Mouse (Mus musculus): ENCODE measurements around the gene Bbs1. TPM values are rescaled to one million over a fixed set of nuclear protein-coding genes. Genes with fewer than 3 reads are reported as not detected.

The Bbs1 gene
- polyA plus RNA-seq, 1 experiment = 0.50 TPM

DNA sequence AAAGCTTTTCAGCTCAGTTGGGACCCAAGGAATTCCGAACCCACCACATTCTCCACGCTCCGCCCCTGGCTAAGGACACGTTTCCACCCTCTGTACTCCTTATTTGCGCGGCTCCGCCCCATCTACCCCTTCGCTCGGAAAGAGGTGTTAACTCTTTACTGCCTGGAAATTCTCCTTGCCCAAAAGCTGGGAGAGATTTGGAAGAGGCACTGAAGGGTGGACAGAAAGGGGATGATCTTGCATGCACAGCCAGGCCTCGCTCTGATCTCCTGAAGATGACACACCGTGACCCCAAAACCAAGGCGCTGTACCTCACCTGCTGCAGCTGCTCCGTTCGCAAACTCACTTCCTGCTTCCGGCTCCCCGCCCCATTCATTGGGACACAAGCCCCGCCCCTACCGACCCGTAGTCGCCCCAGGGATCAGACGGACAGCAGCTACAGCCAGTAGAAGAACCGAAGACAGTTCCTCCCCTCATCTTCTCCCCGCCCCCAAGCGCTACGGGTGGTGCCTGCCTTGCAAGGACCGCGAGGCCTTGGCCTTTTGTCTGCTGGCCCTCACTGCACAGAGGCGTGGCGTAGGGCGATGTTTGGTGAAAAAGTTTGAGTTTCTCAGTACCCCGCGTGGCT, 21.6 kb upstream of the Bbs1 start, which contains the start of gene Dpp3:
Gene Dpp3 (minus strand): TSS at position 384 of the 628 bp plus-strand sequence.
- Histone ChIP-seq H3K4me3 (replicated peaks) (peak within 1 kb of the TSS; percentile 76), H3K27me3 (ENCODE audit: control insufficient read depth) (peaks cover 6% of the 10 kb centered on the region), H3K4me1 (ENCODE audit: control insufficient read depth) (peaks cover 33% of the 10 kb centered on the region), H3K9me3 (ENCODE audit: control insufficient read depth, low read length) (no peaks in the 10 kb centered on the region), H3K36me3 (ENCODE audit: control insufficient read depth) (peaks cover 35% of the 10 kb centered on the region)
- TF ChIP-seq GATA1 (IDR thresholded peaks at IDR 0.05; ENCODE audit: low read length) = no peak
- no peak for TF ChIP-seq TAL1 (IDR thresholded peaks at IDR 0.05; ENCODE audit: low read length)

DNA sequence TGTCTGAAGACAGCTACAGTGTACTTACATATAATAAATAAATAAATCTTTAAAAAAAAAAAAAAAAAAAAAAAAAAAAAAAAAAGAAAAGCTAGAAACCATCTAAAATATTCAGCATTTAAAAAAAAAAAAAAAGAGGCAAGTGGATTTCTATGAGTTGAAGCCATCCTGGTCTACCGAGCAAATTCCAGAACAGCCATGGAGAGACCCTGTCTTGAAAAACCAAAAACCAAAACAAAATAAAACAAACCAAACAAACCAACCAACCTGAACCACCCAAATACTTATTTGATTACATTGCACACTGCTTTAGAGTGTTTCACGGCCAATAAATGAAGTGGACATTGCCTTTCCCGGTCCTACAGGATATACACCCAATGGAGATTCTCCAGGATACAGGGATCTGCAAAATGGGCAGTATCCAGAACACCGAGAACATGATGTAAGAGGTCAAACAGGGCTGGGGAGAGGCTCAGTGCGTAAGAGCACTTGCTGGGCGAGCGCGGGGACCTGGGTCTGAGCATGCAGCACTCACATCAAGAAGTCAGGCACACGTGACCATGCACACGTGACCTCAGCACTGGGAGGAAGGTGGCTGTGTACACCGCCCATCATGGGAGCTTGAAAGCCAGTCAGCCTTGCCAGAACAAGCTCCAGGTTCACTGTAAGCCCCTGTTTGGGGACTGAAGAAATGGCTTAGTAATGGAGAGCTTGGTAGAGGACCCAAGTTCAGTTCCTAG, 18.9 kb upstream of the Bbs1 start:
- no peaks in the 10 kb centered on the region for H3K27me3 ChIP-seq (ENCODE audit: control insufficient read depth)
- TF ChIP-seq GATA1 (IDR thresholded peaks at IDR 0.05; ENCODE audit: low read length) (no peak), TAL1 (IDR thresholded peaks at IDR 0.05; ENCODE audit: low read length) (no peak)
- peaks cover 62% of the 10 kb centered on the region for H3K36me3 ChIP-seq (ENCODE audit: control insufficient read depth)
- peaks cover 33% of the 10 kb centered on the region for H3K4me1 ChIP-seq (ENCODE audit: control insufficient read depth)
- H3K9me3 ChIP-seq (ENCODE audit: control insufficient read depth, low read length) = no peaks in the 10 kb centered on the region
- H3K4me3 ChIP-seq (replicated peaks) = no peak overlapping the region

DNA sequence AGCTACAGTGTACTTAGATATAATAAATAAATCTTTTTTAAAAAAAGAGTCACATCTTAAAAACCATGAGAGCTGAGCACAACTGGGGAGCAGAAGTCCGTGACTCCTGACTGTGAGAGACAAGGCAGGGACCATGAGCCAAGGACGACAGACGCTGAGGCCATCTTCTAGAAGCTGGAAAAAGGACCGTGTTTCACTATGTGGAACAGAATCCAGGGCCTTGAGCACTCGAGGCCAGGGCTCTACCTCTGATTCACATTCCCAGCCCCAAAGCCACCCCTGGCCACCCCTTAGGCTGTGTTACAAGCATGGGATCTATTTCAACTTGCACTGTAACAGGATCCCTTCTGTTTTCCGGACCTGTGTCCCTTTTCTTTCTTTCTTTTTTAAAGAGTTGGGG, 13.2 kb upstream of the Bbs1 start:
- Histone ChIP-seq H3K9me3 (ENCODE audit: control insufficient read depth, low read length) (no peaks in the 10 kb centered on the region), H3K4me1 (ENCODE audit: control insufficient read depth) (no peaks in the 10 kb centered on the region), H3K27me3 (ENCODE audit: control insufficient read depth) (no peaks in the 10 kb centered on the region), H3K36me3 (ENCODE audit: control insufficient read depth) (peaks cover 96% of the 10 kb centered on the region), H3K4me3 (replicated peaks) (no peak overlapping the region)
- TF ChIP-seq GATA1 (IDR thresholded peaks at IDR 0.05; ENCODE audit: low read length) = no peak
- no peak for TF ChIP-seq TAL1 (IDR thresholded peaks at IDR 0.05; ENCODE audit: low read length)

DNA sequence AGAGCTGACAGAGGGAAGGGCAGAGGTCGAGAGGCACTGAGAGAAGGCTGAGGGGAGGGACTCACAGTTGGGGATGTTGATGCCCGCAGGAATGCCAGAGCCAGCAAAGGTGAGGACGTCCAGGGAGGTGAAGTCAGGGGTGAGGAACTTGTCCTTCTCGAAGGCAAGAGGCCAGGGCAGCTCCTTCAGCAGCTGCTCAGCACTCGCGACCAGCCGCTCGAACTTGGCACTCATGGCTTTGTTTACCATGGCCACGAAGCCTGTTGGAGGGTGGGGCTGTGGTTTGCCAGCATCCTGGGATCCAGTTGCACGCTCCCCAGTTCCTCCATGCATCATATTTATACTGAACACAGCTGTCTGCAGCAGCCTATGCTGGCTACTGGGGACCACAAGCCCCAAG, 10.4 kb upstream of the Bbs1 start:
- TF ChIP-seq GATA1 (IDR thresholded peaks at IDR 0.05; ENCODE audit: low read length) (no peak), TAL1 (IDR thresholded peaks at IDR 0.05; ENCODE audit: low read length) (no peak)
- H3K36me3 ChIP-seq (ENCODE audit: control insufficient read depth) = peaks cover 93% of the 10 kb centered on the region
- H3K27me3 ChIP-seq (ENCODE audit: control insufficient read depth) = no peaks in the 10 kb centered on the region

DNA sequence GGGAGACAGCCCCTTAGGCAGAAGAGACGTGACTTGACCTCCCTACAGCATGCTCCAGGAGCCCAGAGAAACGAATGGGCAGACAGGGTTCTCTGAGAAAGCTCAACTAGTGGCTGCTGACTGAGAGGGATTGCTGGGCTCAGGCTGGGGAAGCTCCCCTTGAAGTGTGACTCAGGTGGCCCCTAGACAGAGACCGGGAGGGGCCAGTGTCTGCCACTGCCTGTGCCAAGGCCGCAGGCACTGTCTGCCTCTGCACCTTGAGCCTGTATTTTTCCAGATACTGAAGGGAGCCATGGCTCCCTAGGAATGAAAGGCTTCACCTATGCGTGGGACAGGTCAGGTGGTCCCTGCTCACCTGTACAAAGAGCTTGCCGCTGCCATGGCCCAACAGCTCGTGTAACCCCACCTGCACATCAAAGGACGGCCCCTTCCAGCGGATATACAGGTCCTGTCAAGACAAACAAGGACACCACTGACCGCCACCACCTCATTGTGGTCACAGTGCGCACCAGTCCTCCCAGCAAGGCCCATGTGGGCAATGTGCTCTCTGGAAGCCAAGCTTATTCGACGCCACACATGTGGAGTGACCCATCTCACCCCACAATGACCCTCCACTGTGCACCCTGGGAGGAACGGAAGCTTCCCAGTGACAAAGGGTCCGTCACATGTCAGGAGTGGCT, 9.6 kb upstream of the Bbs1 start:
- peaks cover 93% of the 10 kb centered on the region for H3K36me3 ChIP-seq (ENCODE audit: control insufficient read depth)
- TF ChIP-seq TAL1 (IDR thresholded peaks at IDR 0.05; ENCODE audit: low read length) (no peak), GATA1 (IDR thresholded peaks at IDR 0.05; ENCODE audit: low read length) (no peak)
- H3K4me3 ChIP-seq (replicated peaks) = no peak overlapping the region
- H3K27me3 ChIP-seq (ENCODE audit: control insufficient read depth) = no peaks in the 10 kb centered on the region
- H3K4me1 ChIP-seq (ENCODE audit: control insufficient read depth) = peaks cover 15% of the 10 kb centered on the region
- H3K9me3 ChIP-seq (ENCODE audit: control insufficient read depth, low read length) = no peaks in the 10 kb centered on the region

More for the DNA sequence above, 10.4 kb upstream of the Bbs1 start:
- Histone ChIP-seq H3K4me3 (replicated peaks) (no peak overlapping the region), H3K4me1 (ENCODE audit: control insufficient read depth) (peaks cover 15% of the 10 kb centered on the region), H3K9me3 (ENCODE audit: control insufficient read depth, low read length) (no peaks in the 10 kb centered on the region)

DNA sequence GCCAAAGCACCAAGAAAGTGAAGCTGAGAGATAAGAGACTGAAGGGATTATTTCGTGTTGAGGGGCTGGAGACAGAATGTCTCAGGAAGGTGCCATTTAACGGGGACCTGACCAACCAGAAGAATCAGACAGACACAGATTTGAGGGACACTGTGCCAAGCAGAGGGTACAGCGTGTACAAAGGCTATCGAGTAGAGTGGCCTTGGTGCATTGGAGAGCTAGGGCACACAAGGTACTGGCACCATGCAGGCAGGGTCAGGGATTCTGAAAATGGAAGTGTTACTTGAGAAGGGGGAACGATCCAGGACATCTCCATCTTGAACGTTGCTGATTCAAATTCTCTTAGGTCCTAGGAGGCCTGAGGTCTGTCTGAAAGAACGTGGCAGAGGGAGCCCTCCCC, 2.9 kb upstream of the Bbs1 start:
- no peak overlapping the region for H3K4me3 ChIP-seq (replicated peaks)
- H3K4me1 ChIP-seq (ENCODE audit: control insufficient read depth) = peaks cover 24% of the 10 kb centered on the region
- TF ChIP-seq GATA1 (IDR thresholded peaks at IDR 0.05; ENCODE audit: low read length) (no peak), TAL1 (IDR thresholded peaks at IDR 0.05; ENCODE audit: low read length) (no peak)
- H3K27me3 ChIP-seq (ENCODE audit: control insufficient read depth) = no peaks in the 10 kb centered on the region
- H3K36me3 ChIP-seq (ENCODE audit: control insufficient read depth) = peaks cover 69% of the 10 kb centered on the region
- H3K9me3 ChIP-seq (ENCODE audit: control insufficient read depth, low read length) = no peaks in the 10 kb centered on the region

DNA sequence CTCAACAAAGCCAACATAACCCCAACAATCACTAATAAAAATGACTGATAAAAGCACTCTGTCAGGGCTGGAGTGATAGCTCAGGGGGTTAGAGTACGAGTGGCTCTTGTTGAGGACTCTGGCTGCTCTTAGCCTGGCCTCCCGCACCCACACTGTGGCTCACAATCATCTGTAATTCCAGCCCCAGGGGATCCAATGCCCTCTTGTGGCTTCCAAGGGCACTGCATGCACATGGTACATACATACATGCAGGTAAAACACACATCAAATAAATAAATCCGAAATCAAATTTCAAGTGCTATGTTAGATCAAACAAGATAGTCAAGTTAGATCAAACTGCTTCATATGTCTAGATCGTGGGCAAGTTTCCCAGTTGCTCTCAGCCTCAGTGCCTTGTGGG, 1.7 kb upstream of the Bbs1 start:
- peaks cover 18% of the 10 kb centered on the region for H3K4me1 ChIP-seq (ENCODE audit: control insufficient read depth)
- TF ChIP-seq TAL1 (IDR thresholded peaks at IDR 0.05; ENCODE audit: low read length) (no peak), GATA1 (IDR thresholded peaks at IDR 0.05; ENCODE audit: low read length) (no peak)
- H3K4me3 ChIP-seq (replicated peaks) = no peak overlapping the region
- no peaks in the 10 kb centered on the region for H3K9me3 ChIP-seq (ENCODE audit: control insufficient read depth, low read length)
- peaks cover 58% of the 10 kb centered on the region for H3K36me3 ChIP-seq (ENCODE audit: control insufficient read depth)
- H3K27me3 ChIP-seq (ENCODE audit: control insufficient read depth) = no peaks in the 10 kb centered on the region

DNA sequence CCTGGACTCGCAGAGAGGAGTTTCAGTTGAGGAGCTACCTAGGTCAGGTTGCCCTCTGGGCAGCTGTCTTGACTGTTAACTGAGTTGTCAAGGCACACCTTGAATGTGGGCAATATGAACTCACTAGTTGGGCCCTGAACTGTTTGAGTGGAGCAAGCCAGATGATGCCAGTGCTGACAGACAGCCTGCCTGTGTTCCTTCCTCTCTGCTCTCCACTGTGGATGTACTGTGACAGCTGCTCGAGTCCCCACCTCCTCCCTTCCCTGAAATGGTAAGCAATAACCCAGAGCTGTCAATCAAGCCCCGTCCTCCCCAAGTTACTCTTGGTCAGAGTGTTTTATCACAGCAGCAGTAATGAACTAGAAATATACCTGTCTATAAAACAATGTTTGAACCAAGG, 6.5 kb downstream of the Bbs1 start:
- H3K36me3 ChIP-seq (ENCODE audit: control insufficient read depth) = peaks cover 14% of the 10 kb centered on the region
- H3K4me3 ChIP-seq (replicated peaks) = no peak overlapping the region
- peaks cover 12% of the 10 kb centered on the region for H3K4me1 ChIP-seq (ENCODE audit: control insufficient read depth)
- no peaks in the 10 kb centered on the region for H3K27me3 ChIP-seq (ENCODE audit: control insufficient read depth)
- H3K9me3 ChIP-seq (ENCODE audit: control insufficient read depth, low read length) = no peaks in the 10 kb centered on the region
- TF ChIP-seq TAL1 (IDR thresholded peaks at IDR 0.05; ENCODE audit: low read length) (no peak), GATA1 (IDR thresholded peaks at IDR 0.05; ENCODE audit: low read length) (no peak)

DNA sequence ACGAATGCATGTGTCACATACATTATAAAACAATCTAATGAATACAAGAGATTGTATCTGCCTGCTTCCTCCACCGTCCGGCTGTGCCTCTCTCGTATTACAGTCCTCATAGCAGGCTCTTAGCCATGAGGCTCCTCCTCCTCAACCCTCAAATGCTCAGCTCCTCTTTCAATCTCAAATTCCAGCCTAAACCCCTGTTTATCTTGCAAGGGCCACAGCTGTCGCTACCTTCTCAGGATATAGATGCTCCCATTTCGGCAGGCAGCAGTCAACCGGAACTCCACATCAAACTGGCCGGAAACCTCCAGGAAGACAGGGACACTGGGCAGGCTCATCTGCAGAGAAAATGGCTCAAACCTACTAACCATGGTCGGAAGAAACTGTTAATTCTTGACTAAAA, 7.5 kb downstream of the Bbs1 start:
- TF ChIP-seq TAL1 (IDR thresholded peaks at IDR 0.05; ENCODE audit: low read length) (no peak), GATA1 (IDR thresholded peaks at IDR 0.05; ENCODE audit: low read length) (no peak)
- Histone ChIP-seq H3K9me3 (ENCODE audit: control insufficient read depth, low read length) (no peaks in the 10 kb centered on the region), H3K27me3 (ENCODE audit: control insufficient read depth) (no peaks in the 10 kb centered on the region), H3K36me3 (ENCODE audit: control insufficient read depth) (peaks cover 14% of the 10 kb centered on the region), H3K4me1 (ENCODE audit: control insufficient read depth) (peaks cover 16% of the 10 kb centered on the region), H3K4me3 (replicated peaks) (no peak overlapping the region)

Data from erythroblast, embryonic 14.5 days (primary cell).